Mouse (Mus musculus): ENCODE measurements around the gene Olfr1506.
"Not testable (repeated sequence)": the region's sequence is repeated elsewhere in the genome, so short reads cannot be mapped to it uniquely, and the experiment has no call there.

Olfr1506 gene

GRCm38 (mm10) chr2:90224393-90224792 lies at the start of gene Olfr1506:
Olfr1506 (minus strand) TSS chr2:90224493.
- not testable (repeated sequence) for ATAC-seq (ENCODE audit: low TSS enrichment)

DNA sequence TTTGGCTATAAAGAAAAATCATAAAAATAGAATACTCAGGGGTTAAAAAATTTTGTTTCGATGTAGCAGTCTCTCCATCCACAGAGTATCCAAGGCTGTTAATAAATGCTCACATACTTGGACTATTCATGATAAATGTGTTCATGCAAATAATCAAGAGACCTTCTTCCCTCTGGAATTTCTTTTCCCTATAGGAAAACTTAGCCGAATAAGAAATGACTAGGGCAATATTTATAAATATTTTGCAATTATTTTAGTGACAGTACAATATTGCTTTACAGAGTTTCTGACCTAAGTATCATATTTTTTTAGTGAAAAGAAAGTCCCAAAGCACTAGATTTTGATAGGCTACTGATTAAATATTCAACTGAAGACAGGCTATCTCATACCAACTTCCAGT lies 46.6 kb upstream of the Olfr1506 start, which contains the start of gene Olfr1271:
Olfr1271 (minus strand) TSS at position 101 of the 400 bp plus-strand sequence.
- no peak for ATAC-seq (ENCODE audit: low TSS enrichment)

DNA sequence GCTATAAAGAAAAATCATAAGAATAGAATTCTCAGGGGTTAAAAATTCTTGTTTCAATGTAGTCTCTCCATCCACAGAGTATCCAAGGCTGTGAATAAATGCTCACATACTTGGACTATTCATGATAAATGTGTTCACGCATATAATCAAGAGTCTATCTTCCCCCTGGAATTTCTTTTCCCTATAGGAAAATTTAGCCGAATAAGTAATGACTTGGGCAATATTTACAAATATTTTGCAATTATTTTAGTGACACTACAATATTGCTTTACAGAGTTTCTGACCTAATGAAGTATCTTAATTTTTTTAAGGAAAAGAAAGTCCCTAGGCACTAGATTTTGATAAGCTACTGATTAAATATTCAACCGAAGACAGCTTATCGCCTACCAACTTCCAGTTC lies 33.2 kb upstream of the Olfr1506 start, which contains the start of gene Olfr142:
Olfr142 (minus strand) TSS at position 101 of the 400 bp plus-strand sequence.
- no peak for ATAC-seq (ENCODE audit: low TSS enrichment)

GRCm38 (mm10) chr2:90199606-90200005 lies 24.7 kb downstream of the Olfr1506 start:
- ATAC-seq (ENCODE audit: low TSS enrichment): not testable (repeated sequence)

- not testable (repeated sequence) for ATAC-seq (ENCODE audit: low TSS enrichment)
These were observed 29.0 kb downstream of the Olfr1506 start for GRCm38 (mm10) chr2:90195285-90195684.

- peak; percentile 72 for ATAC-seq (ENCODE audit: low TSS enrichment)
These were observed 29.5 kb downstream of the Olfr1506 start for GRCm38 (mm10) chr2:90194750-90195149.

DNA sequence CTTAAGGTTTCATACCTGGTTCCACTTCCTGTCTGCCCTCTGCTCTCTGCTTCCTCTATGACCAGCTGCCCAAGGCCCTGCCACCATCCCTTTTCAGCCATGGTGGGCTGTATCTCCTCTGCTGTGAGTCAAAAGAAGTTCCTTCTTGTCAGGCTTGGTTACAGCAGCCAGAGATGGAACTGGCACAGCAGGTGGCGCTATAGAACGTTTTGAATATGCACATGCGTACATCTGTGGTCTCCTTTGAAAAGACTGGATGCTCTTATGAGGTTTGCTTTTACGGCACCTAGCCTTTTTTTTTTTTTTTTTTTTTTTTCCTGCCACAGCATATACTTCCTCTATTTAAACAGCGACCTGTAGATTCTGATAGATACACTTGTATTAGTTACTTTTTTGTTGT lies 37.2 kb downstream of the Olfr1506 start:
- peak; percentile 36; the same call in 1 of the 2 replicates for ATAC-seq (ENCODE audit: low TSS enrichment)

DNA sequence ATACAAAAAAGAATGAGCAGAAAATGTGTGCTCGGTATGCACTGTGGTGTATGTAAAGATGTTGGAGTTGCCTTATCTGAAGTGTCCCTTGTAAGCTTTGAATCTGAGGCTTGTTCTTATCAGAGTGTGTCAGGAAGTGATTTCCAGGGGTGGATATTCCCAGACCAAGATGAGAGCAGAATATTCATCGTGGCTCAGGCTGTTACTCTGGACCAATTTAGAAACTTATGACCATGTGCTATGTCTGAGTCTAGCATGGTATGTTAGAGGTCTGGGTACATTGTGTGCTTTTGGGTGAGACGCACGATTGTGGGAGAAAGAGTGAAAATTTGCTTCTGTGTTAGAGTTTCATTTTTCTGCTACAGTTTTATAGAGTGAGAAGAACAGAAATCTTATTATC lies 38.2 kb downstream of the Olfr1506 start:
- ATAC-seq (ENCODE audit: low TSS enrichment): peak; percentile 84

Measured in frontal cortex, adult (tissue).